Comparison of ENCODE assay signal across 40 mouse cellular contexts in the genomic region with DNA sequence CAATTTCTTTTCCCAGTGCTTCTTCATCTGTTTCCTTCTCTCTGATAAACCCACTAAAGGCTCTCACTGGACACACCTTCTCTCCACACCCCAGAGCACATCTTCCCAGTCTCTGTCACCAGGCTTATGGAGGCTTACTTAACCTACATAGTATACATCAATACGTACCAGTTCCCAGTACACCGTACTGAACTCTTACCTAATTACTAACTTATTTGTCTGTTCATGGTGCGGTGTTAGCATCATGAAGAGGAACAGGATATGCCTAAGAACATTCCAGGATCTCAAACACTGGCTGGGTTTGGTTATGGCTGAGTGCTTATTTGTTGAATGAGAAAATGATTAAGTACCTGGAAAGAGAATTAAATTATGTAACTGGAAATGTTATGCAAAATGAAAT. TPM values are rescaled to one million over a fixed set of nuclear protein-coding genes. Genes with fewer than 3 reads are reported as not detected.
"Had no signal": no experiment of that assay in that cellular context is flagged by ENCODE, and none has a peak within 500 bp of the region (broad histone marks: within the 10 kb centered on the region; RNA-seq: fewer than 3 reads in every experiment).

No protein-coding gene starts in this region.

- H3K27me3 ChIP-seq: heart, embryonic 12.5 days; heart, embryonic 13.5 days; heart, embryonic 15.5 days; hindbrain, embryonic 12.5 days; hindbrain, embryonic 13.5 days; hindbrain, embryonic 15.5 days; intestine, embryonic 15.5 days had no signal

- H3K4me3 ChIP-seq: heart, embryonic 10.5 days; heart, embryonic 12.5 days; heart, embryonic 13.5 days; heart, embryonic 15.5 days; hindbrain, embryonic 10.5 days; hindbrain, embryonic 12.5 days; hindbrain, embryonic 13.5 days; hindbrain, embryonic 15.5 days; intestine, embryonic 15.5 days; layer of hippocampus, adult 2 months; left cerebral cortex, adult 2 months had no signal

- DNase-seq: heart, postnatal 10 days; heart, postnatal 14 days; heart, postnatal 36 days; heart, postnatal 4 days; kidney, adult 11 months; kidney, adult 18-20 months; kidney, adult 8-10 months; kidney, adult 9 months; kidney, postnatal 14 days; kidney, postnatal 25 days; kidney, postnatal 36 days; kidney, postnatal 4 days; layer of hippocampus, adult 9-11 months; layer of hippocampus, postnatal 36 days had no signal

- H3K4me1 ChIP-seq: heart, embryonic 10.5 days; heart, embryonic 12.5 days; heart, embryonic 13.5 days; heart, embryonic 15.5 days; hindbrain, embryonic 12.5 days; hindbrain, embryonic 13.5 days; hindbrain, embryonic 15.5 days; intestine, embryonic 15.5 days had no signal

- H3K4me2 ChIP-seq: heart, embryonic 11.5 days; heart, embryonic 12.5 days; heart, embryonic 13.5 days; heart, embryonic 15.5 days; hindbrain, embryonic 12.5 days; hindbrain, embryonic 13.5 days; hindbrain, embryonic 14.5 days; hindbrain, embryonic 15.5 days; intestine, embryonic 15.5 days had no signal

- ATAC-seq: hindbrain, embryonic 16.5 days; hindbrain, postnatal 0 days; inflammation-experienced regulatory T-cells, adult 6 months; intestine, embryonic 15.5 days; intestine, embryonic 16.5 days; intestine, postnatal 0 days had no signal

- H3K36me3 ChIP-seq: heart, embryonic 10.5 days; heart, embryonic 12.5 days; heart, embryonic 13.5 days; heart, embryonic 15.5 days; hindbrain, embryonic 10.5 days; hindbrain, embryonic 12.5 days; hindbrain, embryonic 13.5 days; hindbrain, embryonic 15.5 days; intestine, embryonic 15.5 days had no signal

- H3K27ac ChIP-seq: heart, embryonic 10.5 days; heart, embryonic 13.5 days; heart, embryonic 15.5 days; hindbrain, embryonic 10.5 days; hindbrain, embryonic 12.5 days; hindbrain, embryonic 13.5 days; hindbrain, embryonic 14.5 days; hindbrain, embryonic 15.5 days; hindbrain, postnatal 0 days; intestine, embryonic 15.5 days; kidney, postnatal 0 days; layer of hippocampus, adult 2 months; left cerebral cortex, adult 2 months had no signal

- H3K9ac ChIP-seq: heart, embryonic 12.5 days; heart, embryonic 13.5 days; heart, embryonic 15.5 days; hindbrain, embryonic 12.5 days; hindbrain, embryonic 13.5 days; hindbrain, embryonic 14.5 days; hindbrain, embryonic 15.5 days; intestine, embryonic 15.5 days had no signal

- H3K9me3 ChIP-seq: heart, embryonic 10.5 days; heart, embryonic 13.5 days; heart, embryonic 15.5 days; hindbrain, embryonic 13.5 days; hindbrain, embryonic 15.5 days; intestine, embryonic 15.5 days had no signal

RNA-seq across cellular contexts. Expression of a gene that starts 3.4 kb away (rescaled TPM):
- polyA plus RNA-seq: heart, embryonic 10.5 days; heart, embryonic 11.5 days; heart, embryonic 12.5 days; heart, embryonic 13.5 days; heart, embryonic 14.5 days; heart, embryonic 15.5 days; heart, embryonic 16.5 days; heart, postnatal 0 days; hindbrain, embryonic 10.5 days; hindbrain, embryonic 11.5 days; hindbrain, embryonic 12.5 days; hindbrain, embryonic 13.5 days; hindbrain, embryonic 14.5 days; hindbrain, embryonic 15.5 days; hindbrain, embryonic 16.5 days; hindbrain, postnatal 0 days; inflammation-experienced regulatory T-cells, adult 6 months; intestine, embryonic 14.5 days; intestine, embryonic 15.5 days; intestine, embryonic 16.5 days; intestine, postnatal 0 days; large intestine, adult 2 months had no signal

RNA-seq across cellular contexts. Expression of a gene that starts 14.9 kb away (rescaled TPM):
- polyA plus RNA-seq: heart, embryonic 14.5 days; inflammation-experienced regulatory T-cells, adult 6 months; intestine, postnatal 0 days; kidney, embryonic 14.5 days had no signal

RNA-seq across cellular contexts. Expression of a gene that starts 24.9 kb away (rescaled TPM):
- polyA plus RNA-seq: heart, embryonic 10.5 days; heart, embryonic 11.5 days; heart, embryonic 12.5 days; heart, embryonic 13.5 days; heart, embryonic 14.5 days; heart, embryonic 15.5 days; heart, embryonic 16.5 days; heart, postnatal 0 days; hindbrain, embryonic 10.5 days; hindbrain, embryonic 11.5 days; hindbrain, embryonic 12.5 days; hindbrain, embryonic 13.5 days; hindbrain, embryonic 14.5 days; hindbrain, embryonic 15.5 days; hindbrain, embryonic 16.5 days; hindbrain, postnatal 0 days; inflammation-experienced regulatory T-cells, adult 6 months; intestine, embryonic 15.5 days; intestine, embryonic 16.5 days; intestine, postnatal 0 days; kidney, embryonic 14.5 days; kidney, postnatal 0 days had no signal

RNA-seq across cellular contexts. Expression of a gene that starts 25.7 kb away (rescaled TPM):
- polyA plus RNA-seq: heart, embryonic 10.5 days; heart, embryonic 11.5 days; heart, embryonic 12.5 days; heart, embryonic 13.5 days; heart, embryonic 14.5 days; heart, embryonic 15.5 days; heart, embryonic 16.5 days; heart, postnatal 0 days; hindbrain, embryonic 10.5 days; hindbrain, embryonic 11.5 days; hindbrain, embryonic 12.5 days; hindbrain, embryonic 13.5 days; hindbrain, embryonic 14.5 days; hindbrain, embryonic 15.5 days; hindbrain, embryonic 16.5 days; hindbrain, postnatal 0 days; inflammation-experienced regulatory T-cells, adult 6 months; intestine, embryonic 14.5 days; intestine, embryonic 15.5 days; intestine, embryonic 16.5 days; intestine, postnatal 0 days; kidney, embryonic 14.5 days; kidney, postnatal 0 days; large intestine, adult 2 months had no signal

RNA-seq across cellular contexts. Expression of a gene that starts 39.3 kb away (rescaled TPM):
- polyA plus RNA-seq: heart, embryonic 10.5 days; heart, embryonic 11.5 days; heart, embryonic 12.5 days; heart, embryonic 13.5 days; heart, embryonic 14.5 days; heart, embryonic 15.5 days; heart, embryonic 16.5 days; heart, postnatal 0 days; hindbrain, embryonic 10.5 days; hindbrain, embryonic 11.5 days; hindbrain, embryonic 12.5 days; hindbrain, embryonic 13.5 days; hindbrain, embryonic 14.5 days; hindbrain, embryonic 15.5 days; hindbrain, embryonic 16.5 days; hindbrain, postnatal 0 days; inflammation-experienced regulatory T-cells, adult 6 months; intestine, embryonic 15.5 days; kidney, embryonic 14.5 days; kidney, postnatal 0 days had no signal
